Mouse (Mus musculus): ENCODE data around the gene Frmd5. TPM values are rescaled to one million over a fixed set of nuclear protein-coding genes. Genes with fewer than 3 reads are reported as not detected.

Frmd5 gene
- polyA plus RNA-seq, 1 experiment, result 69.4 TPM

- no peak for TF ChIP-seq CTCF (IDR thresholded peaks at IDR 0.05; ENCODE audit: borderline replicate concordance, extremely low read depth, insufficient read depth, insufficient read length)
- TF ChIP-seq POLR2A (IDR thresholded peaks at IDR 0.05; ENCODE audit: borderline replicate concordance, extremely low read depth, insufficient read depth, insufficient read length, poor library complexity, severe bottlenecking), result no peak
- DNase-seq (ENCODE audit: low read depth), result no peak
Observed at GRCm38 (mm10) chr2:121658123-121658767, 148.6 kb downstream of the Frmd5 start.

- DNase-seq (ENCODE audit: low read depth), result no peak
- TF ChIP-seq POLR2A (IDR thresholded peaks at IDR 0.05; ENCODE audit: borderline replicate concordance, extremely low read depth, insufficient read depth, insufficient read length, poor library complexity, severe bottlenecking), result no peak
- TF ChIP-seq CTCF (IDR thresholded peaks at IDR 0.05; ENCODE audit: borderline replicate concordance, extremely low read depth, insufficient read depth, insufficient read length), result no peak
Observed at GRCm38 (mm10) chr2:121655966-121656365, 150.9 kb downstream of the Frmd5 start.

GRCm38 (mm10) chr2:121655106-121655505, 151.8 kb downstream of the Frmd5 start:
- DNase-seq (ENCODE audit: low read depth), result no peak
- TF ChIP-seq POLR2A (IDR thresholded peaks at IDR 0.05; ENCODE audit: borderline replicate concordance, extremely low read depth, insufficient read depth, insufficient read length, poor library complexity, severe bottlenecking), result no peak
- no peak for TF ChIP-seq CTCF (IDR thresholded peaks at IDR 0.05; ENCODE audit: borderline replicate concordance, extremely low read depth, insufficient read depth, insufficient read length)

- TF ChIP-seq CTCF (IDR thresholded peaks at IDR 0.05; ENCODE audit: borderline replicate concordance, extremely low read depth, insufficient read depth, insufficient read length) (no peak), POLR2A (IDR thresholded peaks at IDR 0.05; ENCODE audit: borderline replicate concordance, extremely low read depth, insufficient read depth, insufficient read length, poor library complexity, severe bottlenecking) (no peak)
- DNase-seq (ENCODE audit: low read depth), result no peak
Observed at GRCm38 (mm10) chr2:121646528-121646927, 160.4 kb downstream of the Frmd5 start.

GRCm38 (mm10) chr2:121642934-121643333, 164.0 kb downstream of the Frmd5 start:
- peak; percentile 53 for DNase-seq (ENCODE audit: low read depth)
- TF ChIP-seq POLR2A (IDR thresholded peaks at IDR 0.05; ENCODE audit: borderline replicate concordance, extremely low read depth, insufficient read depth, insufficient read length, poor library complexity, severe bottlenecking), result no peak
- TF ChIP-seq CTCF (IDR thresholded peaks at IDR 0.05; ENCODE audit: borderline replicate concordance, extremely low read depth, insufficient read depth, insufficient read length), result no peak

- DNase-seq (ENCODE audit: low read depth), result no peak
- TF ChIP-seq CTCF (IDR thresholded peaks at IDR 0.05; ENCODE audit: borderline replicate concordance, extremely low read depth, insufficient read depth, insufficient read length) (no peak), POLR2A (IDR thresholded peaks at IDR 0.05; ENCODE audit: borderline replicate concordance, extremely low read depth, insufficient read depth, insufficient read length, poor library complexity, severe bottlenecking) (no peak)
Observed at GRCm38 (mm10) chr2:121632091-121632490, 174.8 kb downstream of the Frmd5 start.

GRCm38 (mm10) chr2:121630286-121630685, 176.6 kb downstream of the Frmd5 start:
- TF ChIP-seq CTCF (IDR thresholded peaks at IDR 0.05; ENCODE audit: borderline replicate concordance, extremely low read depth, insufficient read depth, insufficient read length) (no peak), POLR2A (IDR thresholded peaks at IDR 0.05; ENCODE audit: borderline replicate concordance, extremely low read depth, insufficient read depth, insufficient read length, poor library complexity, severe bottlenecking) (no peak)
- DNase-seq (ENCODE audit: low read depth), result no peak

- TF ChIP-seq CTCF (IDR thresholded peaks at IDR 0.05; ENCODE audit: borderline replicate concordance, extremely low read depth, insufficient read depth, insufficient read length) (no peak), POLR2A (IDR thresholded peaks at IDR 0.05; ENCODE audit: borderline replicate concordance, extremely low read depth, insufficient read depth, insufficient read length, poor library complexity, severe bottlenecking) (no peak)
Observed at GRCm38 (mm10) chr2:121628290-121628689, 178.6 kb downstream of the Frmd5 start.

GRCm38 (mm10) chr2:121625901-121626300, 181.0 kb downstream of the Frmd5 start:
- TF ChIP-seq CTCF (IDR thresholded peaks at IDR 0.05; ENCODE audit: borderline replicate concordance, extremely low read depth, insufficient read depth, insufficient read length) (no peak), POLR2A (IDR thresholded peaks at IDR 0.05; ENCODE audit: borderline replicate concordance, extremely low read depth, insufficient read depth, insufficient read length, poor library complexity, severe bottlenecking) (no peak)
- no peak for DNase-seq (ENCODE audit: low read depth)

More at GRCm38 (mm10) chr2:121628290-121628689, 178.6 kb downstream of the Frmd5 start:
- DNase-seq (ENCODE audit: low read depth), result no peak

- no peak for TF ChIP-seq POLR2A (IDR thresholded peaks at IDR 0.05; ENCODE audit: borderline replicate concordance, extremely low read depth, insufficient read depth, insufficient read length, poor library complexity, severe bottlenecking)
- TF ChIP-seq CTCF (IDR thresholded peaks at IDR 0.05; ENCODE audit: borderline replicate concordance, extremely low read depth, insufficient read depth, insufficient read length), result no peak
- DNase-seq (ENCODE audit: low read depth), result peak; percentile 75
Observed at GRCm38 (mm10) chr2:121621262-121622163, 185.4 kb downstream of the Frmd5 start.

- peak; percentile 57 for DNase-seq (ENCODE audit: low read depth)
- TF ChIP-seq POLR2A (IDR thresholded peaks at IDR 0.05; ENCODE audit: borderline replicate concordance, extremely low read depth, insufficient read depth, insufficient read length, poor library complexity, severe bottlenecking), result no peak
- no peak for TF ChIP-seq CTCF (IDR thresholded peaks at IDR 0.05; ENCODE audit: borderline replicate concordance, extremely low read depth, insufficient read depth, insufficient read length)
Observed at GRCm38 (mm10) chr2:121620582-121621261, 186.2 kb downstream of the Frmd5 start.

Data from brain, embryonic 14.5 days (tissue).